Mouse (Mus musculus): ENCODE results near the gene Rhobtb3.

Gene Rhobtb3

DNA sequence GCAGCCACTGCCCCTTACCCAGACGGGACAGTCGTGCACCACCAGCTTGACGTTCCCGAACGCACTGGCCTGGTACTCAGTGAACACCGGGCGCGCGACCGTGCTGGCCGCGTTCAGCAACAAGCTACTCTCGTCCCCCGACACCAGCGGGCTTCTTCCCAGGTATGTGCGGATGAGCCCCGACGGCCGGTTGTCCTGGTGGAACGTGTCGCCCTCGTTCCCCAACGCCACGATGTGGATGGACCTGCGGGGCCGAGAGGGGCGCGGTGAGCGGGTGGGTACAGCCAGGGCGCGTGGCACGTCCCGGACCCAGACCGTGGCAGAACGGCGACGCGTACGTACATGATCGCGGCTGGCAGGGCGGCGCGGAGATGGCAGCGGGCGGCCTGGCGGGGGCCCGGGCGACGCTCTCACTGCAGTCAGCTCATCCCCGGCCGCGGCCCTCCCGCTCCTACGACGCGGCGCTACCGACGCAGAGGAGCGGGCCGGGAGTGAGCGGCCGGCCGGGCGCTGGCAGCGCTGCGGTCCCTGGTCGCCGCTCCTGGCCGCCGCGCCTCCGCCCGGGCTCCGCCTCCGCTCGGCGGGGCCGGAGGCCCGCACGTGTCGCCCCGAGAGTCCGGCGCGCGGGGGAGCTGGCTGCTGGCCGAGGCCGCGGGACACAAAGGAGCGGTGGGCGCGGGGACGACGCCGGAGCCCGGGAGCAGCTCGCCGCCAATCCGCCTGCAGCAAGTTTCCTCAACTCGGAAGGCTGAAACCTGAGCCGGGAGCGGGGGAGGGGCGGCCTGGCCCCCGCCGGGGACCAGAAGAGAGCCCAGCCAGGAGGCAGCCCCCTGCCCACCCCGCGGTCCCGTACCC, at the start of gene Rhobtb3:
TSS of gene Rhobtb3 (minus strand) at position 737 of the 855 bp plus-strand sequence.
- no peak for DNase-seq (ENCODE audit: low read depth)

DNA sequence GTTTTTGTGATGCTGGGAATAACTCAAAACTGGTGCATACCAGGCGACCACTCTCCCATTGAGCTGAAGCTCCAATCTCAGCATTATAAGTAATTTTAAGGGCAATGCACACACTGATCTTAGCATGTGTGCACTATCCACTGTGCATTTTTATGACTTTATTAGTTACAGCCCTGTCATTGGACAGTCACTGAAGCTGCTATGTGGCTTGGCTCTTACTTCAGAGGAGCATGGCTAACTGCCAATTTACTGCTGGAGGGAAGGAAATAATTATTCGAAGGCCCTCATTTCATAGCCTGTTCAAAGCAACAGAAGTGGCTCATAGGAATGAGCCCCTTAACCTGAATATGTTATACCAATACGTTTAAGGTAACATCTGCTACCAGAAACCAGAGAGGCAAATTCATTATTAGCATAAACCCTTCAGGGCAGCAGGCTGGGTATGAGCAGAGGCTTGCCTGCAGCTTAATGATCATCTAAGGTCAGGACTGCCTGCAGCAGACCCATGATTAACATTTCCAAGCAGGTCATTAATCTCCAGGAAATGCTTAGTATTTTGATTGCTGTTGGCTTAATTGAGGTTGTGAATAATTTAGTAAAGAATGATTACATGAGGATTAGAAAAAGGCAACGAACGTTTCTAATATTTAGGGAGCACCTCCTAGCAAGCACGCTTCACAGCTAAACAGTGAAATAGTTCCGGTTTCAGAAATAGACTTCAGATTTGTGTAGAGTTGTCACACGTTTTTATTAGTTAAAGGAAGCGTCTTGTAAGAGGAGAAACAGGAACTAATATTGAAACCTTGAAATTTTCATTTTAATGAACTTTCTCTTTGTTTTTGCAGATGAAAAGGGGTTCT, 48.7 kb upstream of the Rhobtb3 start:
- DNase-seq (ENCODE audit: low read depth), result no peak

DNA sequence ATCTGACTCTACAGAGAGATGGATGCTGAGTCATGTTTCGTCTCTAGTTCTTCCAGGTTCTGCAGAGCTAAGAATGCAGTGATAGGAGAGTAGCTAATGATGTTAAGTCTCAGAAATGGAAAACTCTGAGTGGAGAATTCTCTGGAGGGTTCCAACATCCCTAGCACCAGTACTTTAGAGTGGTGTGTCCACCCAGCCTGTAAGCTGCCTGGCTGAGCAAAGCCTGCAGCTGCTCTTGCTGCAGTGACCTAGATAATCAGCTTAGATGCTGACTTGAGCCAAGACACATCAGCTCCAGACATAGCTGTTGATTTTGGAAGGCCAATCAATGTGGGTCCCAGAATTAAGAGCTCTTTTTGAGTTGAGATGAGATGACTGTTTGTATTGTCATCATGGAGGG, 44.4 kb upstream of the Rhobtb3 start:
- no peak for DNase-seq (ENCODE audit: low read depth)

DNA sequence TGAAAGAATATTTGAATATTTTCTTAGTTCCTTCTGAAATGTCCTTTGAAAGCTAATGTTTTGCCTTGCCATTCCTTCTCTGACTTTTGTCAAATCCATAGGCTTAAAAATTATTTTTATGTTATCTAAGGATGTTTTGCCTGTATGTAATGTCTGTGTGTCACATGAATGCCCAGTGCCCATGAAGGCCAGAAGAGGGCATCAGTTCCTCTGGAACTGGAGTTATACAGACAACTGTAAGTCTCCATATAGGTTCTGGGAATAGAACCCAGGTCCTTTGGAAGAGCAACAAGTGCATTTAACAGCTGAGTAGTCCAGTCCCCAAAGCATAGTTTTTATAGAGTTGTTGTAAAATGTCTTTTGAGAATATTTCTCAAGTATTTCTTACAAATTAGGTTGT, 38.2 kb upstream of the Rhobtb3 start:
- no peak for DNase-seq (ENCODE audit: low read depth)

DNA sequence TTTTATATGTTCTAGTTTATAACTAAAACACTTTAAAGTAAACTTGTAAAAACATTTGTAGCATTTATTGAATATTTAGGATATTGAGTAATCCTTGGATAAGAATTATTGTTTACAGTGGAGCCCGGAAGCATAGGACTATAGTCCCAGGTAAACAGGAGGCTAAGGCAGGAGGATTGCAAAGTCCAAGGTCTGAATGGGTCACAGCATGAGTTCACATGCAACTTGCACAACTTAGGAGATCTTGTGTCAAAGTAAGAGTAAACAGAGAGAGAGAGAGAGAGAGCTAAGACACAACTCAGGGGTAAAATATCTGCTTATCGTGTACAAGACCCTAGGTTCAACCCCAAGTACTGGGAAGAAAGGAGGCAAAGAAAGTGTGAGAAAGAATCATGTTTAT, 32.9 kb upstream of the Rhobtb3 start:
- no peak for DNase-seq (ENCODE audit: low read depth)

DNA sequence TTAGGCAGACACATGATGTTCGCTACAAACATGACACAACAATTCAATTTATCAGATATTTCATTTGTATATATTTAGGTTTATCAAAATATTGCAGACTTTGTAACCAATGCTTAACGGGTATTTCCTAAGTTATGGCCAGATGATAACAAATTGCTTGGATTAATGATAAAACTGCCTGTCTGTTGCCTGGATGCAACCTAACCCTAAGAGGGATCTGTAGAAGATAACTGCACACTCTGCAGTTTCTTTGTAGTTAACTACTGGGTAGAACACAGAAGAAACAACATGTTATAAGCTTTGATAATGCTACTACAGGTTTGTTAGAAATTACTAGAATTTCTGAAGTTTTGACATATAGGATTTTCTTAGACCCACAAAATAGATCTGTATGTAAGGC, 32.5 kb upstream of the Rhobtb3 start:
- no peak for DNase-seq (ENCODE audit: low read depth)

DNA sequence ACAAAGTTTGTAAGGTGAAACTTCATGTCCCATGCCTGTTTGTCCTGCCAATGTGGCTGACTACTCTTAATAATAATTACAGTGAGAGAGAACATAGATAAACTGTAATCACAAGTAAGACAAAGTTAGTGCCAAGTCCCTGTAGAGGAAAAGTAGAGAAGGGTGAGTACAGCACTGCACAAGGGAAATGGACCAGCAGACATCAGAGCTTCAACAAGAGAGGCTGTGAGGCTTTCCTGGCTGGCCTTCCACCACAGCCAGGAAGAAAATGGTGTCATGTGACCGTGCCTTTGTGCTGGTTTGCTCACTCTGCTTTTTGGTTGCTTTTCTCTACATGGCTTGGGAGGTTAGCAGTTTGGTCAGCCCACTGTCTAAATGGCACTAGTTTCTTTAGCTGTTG, 31.9 kb upstream of the Rhobtb3 start:
- no peak for DNase-seq (ENCODE audit: low read depth)

DNA sequence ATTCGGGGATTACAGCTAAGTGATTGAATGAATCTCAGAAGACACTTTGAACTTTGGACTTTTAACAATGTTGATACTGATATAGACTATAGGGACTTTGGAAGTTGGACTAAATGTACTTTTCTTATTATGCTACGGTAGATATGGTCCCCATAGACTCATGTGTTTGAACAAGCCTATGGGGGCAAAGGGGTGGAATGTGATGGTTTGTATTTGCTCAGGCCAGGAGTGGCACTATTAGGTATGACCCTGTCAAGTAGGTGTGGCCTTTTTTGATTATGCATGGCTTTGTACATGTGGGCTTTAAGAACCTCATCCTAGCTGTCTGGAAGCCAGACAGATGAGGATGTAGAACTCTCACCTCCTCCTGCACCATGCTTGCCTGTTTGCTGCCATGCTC, 30.8 kb upstream of the Rhobtb3 start:
- DNase-seq (ENCODE audit: low read depth), result no peak

DNA sequence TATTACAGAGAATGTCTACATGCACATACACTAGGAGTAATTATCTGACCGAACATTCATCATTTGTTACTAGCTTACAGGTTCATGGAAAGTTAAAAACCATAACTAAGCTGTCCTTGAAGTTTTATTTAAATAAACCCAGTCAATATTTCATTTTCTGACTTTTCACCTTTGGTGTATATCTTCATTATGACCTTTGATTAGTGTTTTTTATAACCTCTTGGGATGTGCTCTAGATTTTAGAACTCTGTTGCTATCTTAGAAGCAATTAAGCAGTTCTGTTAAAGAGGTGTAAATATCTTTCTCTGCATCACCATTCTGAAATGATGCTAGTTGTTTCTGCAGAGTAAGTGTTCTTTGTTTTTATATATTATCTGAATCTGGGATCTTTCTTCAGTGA, 23.1 kb upstream of the Rhobtb3 start, which contains the start of gene Spata9:
TSS of gene Spata9 (plus strand) at position 301 of the 400 bp plus-strand sequence.
- no peak for DNase-seq (ENCODE audit: low read depth)

DNA sequence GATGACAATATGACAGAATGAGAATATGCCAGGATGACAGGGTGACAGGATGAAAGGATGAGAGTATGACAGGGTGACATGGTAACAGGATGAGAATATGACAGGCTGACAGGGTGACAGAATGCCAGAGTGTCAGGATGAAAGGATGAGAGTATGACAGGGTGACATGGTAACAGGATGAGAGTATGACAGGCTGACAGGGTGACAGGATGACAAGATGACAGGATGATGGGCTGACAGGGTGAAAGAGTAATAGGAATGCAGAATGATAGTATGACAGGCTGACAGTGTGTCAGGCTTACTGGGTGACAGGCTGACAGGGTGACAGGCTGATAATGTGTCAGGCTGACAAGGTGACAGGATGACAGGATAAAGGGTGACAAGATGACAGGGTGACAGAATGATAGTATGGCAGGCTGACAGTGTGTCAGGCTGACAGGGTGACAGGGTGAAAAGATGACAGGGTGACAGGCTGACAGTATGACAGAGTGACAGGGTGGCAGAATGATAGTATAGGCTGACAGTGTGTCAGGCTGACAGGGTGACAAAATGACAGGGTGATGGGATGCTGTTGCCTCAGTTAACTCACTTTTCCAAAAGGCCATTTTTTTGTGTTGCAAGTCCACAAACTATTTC, 11.8 kb upstream of the Rhobtb3 start:
- DNase-seq (ENCODE audit: low read depth), result no peak

DNA sequence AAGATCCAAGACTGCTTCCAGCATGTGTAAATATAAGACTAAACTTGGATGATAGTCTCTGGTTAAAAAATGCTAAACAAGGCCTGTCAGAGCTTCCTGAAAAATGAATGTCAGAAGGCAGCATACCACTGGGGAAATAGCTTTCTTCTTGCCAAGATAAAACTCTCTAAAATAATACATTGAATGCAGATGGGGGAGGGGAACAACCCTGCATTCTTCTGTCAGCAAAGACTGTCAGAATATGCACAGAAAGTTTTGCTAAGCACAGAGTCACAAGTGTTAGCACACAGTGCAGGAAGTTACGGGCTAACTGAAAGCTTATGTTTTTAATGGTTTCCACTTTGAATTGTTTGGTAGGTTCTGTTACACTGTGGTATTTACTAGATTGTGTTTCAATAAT, 6.6 kb upstream of the Rhobtb3 start:
- DNase-seq (ENCODE audit: low read depth), result no peak

DNA sequence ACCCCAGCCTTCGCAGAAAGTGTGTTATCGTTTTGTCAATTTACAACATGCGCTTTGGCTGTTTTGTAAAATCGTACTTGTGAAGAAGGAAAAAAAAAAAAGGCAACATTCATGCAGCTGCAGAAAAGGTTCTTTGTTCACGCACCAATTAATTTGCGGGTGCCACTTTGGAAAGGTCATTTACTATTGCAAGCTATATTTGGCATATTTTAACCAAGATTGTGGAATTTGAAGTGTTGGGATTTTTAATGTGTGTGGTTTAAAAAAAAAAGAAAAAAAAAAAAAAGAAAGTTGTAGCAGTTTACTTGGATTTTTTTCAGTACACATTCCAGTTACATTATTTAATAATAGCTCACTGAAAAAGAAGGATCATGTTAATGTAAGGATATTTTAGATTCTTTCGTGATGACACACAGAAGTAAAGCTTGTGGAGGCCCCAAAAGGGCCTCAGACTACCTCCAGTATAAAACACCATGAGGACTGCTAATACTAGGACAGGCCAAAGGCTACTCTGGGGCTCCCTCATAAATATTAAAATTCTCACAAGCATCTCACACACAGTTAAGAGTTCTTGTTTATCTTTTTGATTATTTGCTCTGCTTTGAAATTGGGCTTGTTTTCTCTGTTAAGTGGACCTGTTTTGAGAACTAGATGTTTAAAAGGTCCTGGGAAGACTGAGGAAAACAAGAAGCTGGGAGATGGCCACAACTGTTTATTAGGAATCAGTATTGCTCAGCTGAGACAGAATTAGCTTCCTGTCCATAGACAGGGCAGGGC, 507 bp upstream of the Rhobtb3 start:
- DNase-seq (ENCODE audit: low read depth), result no peak

DNA sequence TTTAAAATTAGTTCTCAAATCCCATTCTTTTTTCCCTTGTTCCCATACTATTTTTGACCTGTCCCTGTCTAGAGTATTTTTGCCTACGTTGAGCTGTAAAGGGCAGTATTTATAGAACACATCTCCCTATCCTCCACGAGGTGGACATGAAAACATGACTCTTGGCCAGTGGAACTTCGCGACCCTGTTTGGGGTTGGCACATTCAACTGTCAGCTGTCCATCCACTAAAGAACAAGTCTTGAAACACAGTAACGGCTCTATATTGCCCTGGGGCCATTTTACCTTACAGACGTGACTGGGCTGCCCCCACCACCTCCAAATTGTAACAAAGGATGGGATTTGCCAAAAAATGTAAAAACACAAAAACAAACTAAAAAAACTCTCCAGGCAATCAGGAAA, 994 bp downstream of the Rhobtb3 start:
- no peak for DNase-seq (ENCODE audit: low read depth)

DNA sequence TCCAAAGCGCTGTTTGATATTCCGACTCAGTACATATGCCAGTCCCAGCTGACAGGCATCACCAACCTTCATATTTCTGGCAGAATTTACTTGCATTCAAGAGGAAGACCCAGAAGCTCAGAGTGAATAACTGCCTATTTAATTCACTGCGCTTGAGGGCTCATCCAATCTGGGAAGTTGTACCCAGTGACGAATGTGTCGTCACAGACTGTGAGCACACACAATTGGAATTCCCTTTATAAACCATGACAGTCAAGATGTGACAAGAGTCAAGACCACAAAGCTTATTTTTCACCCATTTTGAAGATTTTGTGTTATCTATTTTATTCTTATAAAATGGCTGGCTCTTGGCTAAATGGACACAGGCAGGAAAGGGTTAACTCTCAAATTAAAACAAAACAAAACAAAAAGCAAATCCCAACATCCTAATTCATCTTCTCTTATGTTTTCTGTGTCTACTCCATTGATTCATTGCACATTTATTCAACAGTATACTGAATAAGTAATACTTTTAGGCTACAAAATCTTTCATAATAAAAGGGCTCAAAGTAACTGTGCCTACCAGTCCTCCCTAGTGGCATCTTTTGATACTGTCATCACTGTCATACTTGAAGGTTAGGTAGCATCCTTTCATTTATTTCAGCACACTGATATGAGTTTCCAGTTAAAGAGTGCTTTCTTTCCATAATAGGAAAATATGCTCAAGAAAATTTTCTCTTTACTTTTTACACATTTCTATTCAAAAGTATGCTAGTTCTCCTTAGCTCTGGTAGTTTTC, 2.0 kb downstream of the Rhobtb3 start:
- DNase-seq (ENCODE audit: low read depth), result no peak

DNA sequence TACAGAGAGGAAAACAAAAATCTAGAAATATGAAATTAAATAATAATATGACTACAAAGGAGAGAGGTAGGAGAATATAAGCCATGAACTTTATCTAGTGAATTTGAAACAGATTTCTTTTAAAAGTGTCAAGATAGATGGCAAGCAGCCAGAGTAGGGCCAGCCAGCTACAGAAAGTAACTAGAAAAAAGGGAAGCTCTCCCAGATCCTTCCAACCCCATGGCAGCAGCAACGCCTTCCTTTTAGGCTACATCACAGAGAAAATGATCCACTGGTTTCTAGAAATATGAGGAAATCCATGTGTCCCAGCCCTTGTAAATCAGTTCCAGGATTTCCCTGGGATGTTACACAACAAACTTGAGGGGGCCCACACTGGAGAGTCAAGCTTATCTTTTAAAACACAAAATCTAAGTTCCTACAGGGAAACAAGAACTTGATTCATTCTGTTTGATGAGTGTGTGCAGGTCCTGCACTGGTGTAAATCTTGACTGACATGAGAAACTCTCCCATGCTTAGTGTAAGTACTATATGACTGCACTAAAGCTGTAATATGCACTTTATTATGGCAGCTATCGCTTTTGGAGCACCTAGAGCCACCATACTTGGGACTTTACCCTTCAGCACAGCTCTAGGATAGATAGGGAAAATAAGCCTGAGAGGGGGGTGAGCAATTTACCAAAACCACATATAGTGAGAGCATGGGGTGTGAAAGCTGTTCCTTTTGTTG, 2.8 kb downstream of the Rhobtb3 start:
- DNase-seq (ENCODE audit: low read depth), result no peak

DNA sequence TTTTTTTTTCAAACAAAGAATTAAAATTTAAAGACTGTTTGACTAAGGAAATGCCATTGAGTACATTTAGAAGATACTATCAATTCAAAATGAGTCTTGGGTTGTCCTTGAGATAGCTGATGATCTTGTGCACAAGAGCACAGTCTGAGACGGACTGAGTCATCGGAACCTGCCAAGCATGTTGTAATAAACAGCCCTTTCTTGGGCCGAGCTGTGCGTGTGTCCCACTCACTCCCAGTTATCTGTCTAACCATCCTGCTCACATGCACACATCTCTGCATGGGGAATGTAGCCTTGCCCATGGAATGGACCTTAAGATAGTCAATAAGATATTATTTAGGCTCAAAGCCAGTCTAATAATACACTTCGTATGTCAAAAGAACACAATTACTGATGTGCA, 4.9 kb downstream of the Rhobtb3 start:
- no peak for DNase-seq (ENCODE audit: low read depth)

DNA sequence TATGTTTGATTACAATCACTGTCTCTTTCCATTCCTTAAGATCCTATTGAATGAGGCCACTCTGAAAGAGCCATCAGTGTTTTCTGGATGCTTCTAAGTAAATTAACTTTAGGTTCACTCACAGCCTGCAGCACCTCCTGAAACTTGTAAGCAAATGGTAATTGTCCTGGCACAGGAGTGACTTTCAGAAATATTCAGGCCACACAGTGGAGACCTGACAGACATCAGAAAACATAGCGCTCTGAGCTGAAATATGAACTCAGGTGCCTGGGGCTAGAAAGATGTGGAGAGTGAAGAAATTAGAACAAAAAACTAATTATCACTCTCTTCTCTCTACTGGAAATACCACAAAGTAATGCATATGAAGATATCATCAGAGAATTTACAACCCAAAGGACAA, 10.4 kb downstream of the Rhobtb3 start:
- DNase-seq (ENCODE audit: low read depth), result no peak

DNA sequence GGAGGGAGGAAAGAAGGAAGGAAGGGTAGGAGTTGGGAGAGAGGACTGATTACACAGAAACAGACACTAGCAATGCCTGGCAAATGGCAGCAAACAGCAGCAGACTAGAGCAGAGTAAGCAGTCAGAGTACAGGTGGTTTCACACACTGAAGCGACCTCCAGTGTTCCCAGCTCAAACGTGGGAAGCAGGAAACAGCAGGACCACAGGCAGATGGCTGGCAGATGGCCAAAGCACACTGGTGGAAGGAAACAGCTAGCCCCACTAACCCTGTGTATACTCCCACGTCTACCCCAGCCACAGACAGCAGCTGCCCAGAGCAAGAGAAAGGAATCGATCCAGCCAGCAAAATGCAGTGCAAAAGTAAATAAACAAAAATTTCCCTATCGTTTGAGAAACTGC, 12.7 kb downstream of the Rhobtb3 start:
- DNase-seq (ENCODE audit: low read depth), result peak; percentile 79

DNA sequence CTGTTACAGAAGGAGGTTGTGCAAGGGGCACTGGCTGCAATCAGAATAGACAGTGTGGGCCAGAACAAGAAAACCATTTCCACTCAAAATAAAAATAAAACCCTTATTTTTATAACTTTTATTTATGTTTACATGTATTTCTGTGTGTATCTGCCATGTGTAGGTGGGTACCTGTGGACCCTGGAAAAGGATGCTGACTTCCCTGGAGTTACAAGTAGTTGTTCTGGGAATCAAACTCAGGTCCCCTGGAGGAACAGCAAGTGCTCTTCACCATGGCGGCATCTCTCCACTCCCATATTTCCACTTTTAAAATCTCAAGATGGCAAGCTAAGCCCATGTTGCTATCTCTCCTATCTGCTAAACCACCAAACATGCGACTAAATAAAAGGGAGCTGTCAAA, 13.1 kb downstream of the Rhobtb3 start:
- DNase-seq (ENCODE audit: low read depth), result no peak

DNA sequence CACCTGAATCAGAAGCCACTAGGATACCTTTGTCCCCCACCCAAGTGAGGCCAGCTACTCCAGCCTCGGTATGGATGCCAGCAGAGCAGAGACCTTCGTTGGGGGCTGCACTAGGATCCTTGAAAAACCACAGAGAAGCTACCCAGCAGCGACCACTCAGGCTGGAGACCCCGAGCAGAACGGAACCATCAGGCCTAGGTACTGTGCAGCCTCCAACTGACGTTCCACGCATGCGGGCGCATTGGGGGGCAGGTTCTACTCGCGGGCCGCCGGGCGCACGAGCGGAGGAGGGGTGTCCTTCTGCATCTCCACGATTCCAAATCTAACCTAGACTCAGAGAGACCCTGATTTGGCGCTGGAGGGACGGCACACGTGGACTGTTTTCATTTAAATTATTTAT, 13.7 kb downstream of the Rhobtb3 start:
- no peak for DNase-seq (ENCODE audit: low read depth)

Data from fibroblast of lung, adult 2 months (primary cell).